Mouse (Mus musculus): ENCODE results near the gene Fbxl5. TPM values are rescaled to one million over a fixed set of nuclear protein-coding genes. Genes with fewer than 3 reads are reported as not detected.
A peak's percentile ranks its signal among the peaks of the same experiment; 100 is the strongest.

The Fbxl5 gene
- total RNA-seq, 2 experiments from 2014 or later, result 89.3 to 91.2 TPM

- no peak for DNase-seq (ENCODE audit: low spot score in 2 of 2)
Measured at GRCm38 (mm10) chr5:43786607-43787006, 34.8 kb downstream of the Fbxl5 start.

GRCm38 (mm10) chr5:43783996-43784395 is 37.4 kb downstream of the Fbxl5 start:
- DNase-seq (ENCODE audit: low spot score in 2 of 2), result no peak

- DNase-seq (ENCODE audit: low spot score in 2 of 2), result peak; percentile 65 to 83
Measured at GRCm38 (mm10) chr5:43781977-43782930, 39.2 kb downstream of the Fbxl5 start.

DNA sequence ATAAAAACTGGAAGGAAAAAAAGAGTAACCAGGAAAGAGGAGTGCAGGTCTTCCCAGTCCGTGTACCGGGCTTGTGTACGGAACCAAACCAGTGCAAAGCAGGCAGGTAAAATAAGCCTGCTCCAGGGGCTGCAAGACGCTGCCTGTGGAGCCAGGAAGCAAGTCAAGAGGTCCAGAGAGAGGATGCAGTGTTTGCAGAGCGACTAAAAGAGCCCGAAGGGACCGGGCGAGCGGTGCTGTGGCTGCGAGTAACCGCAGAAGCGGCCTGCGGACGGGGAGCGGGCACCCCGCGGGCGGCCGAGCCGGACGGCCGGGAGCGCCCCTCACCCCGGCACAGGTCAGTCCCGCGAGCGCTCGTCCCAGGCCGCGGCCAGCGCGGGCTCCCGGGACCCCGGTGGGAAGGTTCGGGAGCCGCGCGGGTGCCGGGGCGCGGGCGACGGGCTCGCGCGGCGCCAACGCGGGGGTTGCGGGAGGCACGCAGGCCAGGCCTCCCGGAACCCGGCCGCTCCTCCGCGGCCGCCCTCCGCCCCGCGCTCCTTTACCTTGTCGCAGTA is 39.9 kb downstream of the Fbxl5 start:
- DNase-seq (ENCODE audit: low spot score in 2 of 2), result peak in 1 of 2 experiments; percentile 30

GRCm38 (mm10) chr5:43778583-43778982 is 42.9 kb downstream of the Fbxl5 start:
- no peak for DNase-seq (ENCODE audit: low spot score in 2 of 2)

DNA sequence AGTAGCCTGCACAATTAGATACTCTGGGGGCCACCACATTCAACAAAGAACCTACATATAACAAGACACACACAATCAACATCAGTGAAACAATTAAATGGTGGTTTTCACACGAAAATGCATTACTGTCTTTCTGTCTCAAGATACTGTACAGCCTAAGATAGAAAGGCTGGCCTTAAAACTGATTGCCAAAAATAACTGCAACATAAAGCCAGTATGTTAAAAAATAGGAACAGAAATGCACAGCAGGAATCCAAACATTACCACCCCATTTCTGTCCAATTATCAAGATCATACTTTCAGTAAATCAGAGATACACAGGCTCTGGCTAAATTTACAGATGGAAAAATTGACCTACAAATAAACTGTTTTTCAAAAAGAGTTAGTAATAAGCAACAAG is 44.4 kb downstream of the Fbxl5 start:
- DNase-seq (ENCODE audit: low spot score in 2 of 2), result no peak

DNA sequence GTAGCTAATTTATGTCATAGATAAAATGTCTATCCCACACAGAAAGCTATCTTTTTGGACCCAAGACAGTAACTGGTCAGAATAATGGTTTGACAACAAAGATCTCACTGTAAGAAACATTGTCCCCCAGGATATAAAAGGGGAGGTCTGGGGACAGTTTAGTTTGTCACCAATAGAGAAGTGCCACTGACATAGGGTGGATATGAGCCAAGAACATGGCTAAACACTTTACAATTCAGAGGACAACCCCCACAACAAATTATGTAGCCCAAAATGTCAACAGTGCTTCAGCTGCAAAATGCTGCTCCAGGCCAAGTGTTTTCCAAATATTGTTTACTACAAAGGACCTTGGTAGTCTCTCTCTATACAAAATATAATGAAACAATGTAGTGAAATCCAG is 45.0 kb downstream of the Fbxl5 start:
- DNase-seq (ENCODE audit: low spot score in 2 of 2), result no peak

GRCm38 (mm10) chr5:43771555-43771954 is 49.9 kb downstream of the Fbxl5 start:
- DNase-seq (ENCODE audit: low spot score in 2 of 2), result no peak

- DNase-seq (ENCODE audit: low spot score in 2 of 2), result peak in 1 of 2 experiments; percentile 10
Measured at GRCm38 (mm10) chr5:43770618-43771354, 50.7 kb downstream of the Fbxl5 start.

GRCm38 (mm10) chr5:43749092-43749491 is 72.3 kb downstream of the Fbxl5 start:
- no peak for DNase-seq (ENCODE audit: low spot score in 2 of 2)

GRCm38 (mm10) chr5:43748039-43748438 is 73.4 kb downstream of the Fbxl5 start:
- peak in 1 of 2 experiments; percentile 22 for DNase-seq (ENCODE audit: low spot score in 2 of 2)

DNA sequence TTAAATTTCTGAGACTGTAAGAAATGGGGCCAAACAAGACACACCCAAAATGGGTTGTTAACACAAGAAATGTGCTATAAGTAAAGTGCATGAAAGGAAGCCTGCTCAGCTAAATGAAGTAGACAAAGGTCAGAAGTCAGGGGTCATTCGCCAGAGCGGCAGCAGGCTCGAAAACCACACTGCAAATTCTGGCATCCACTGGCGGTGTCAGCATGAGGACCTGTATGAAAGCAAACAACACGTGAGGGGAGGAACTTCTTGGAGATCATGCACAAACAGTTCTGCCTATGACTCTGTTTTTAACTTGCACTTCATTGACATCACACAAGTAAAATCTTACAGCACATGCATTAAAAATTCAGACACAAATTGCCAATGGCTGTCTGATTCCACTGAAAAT is 76.3 kb downstream of the Fbxl5 start:
- no peak for DNase-seq (ENCODE audit: low spot score in 2 of 2)

- no peak for DNase-seq (ENCODE audit: low spot score in 2 of 2)
Measured at GRCm38 (mm10) chr5:43744187-43744586, 77.3 kb downstream of the Fbxl5 start.

- peak in 1 of 2 experiments; percentile 60 for DNase-seq (ENCODE audit: low spot score in 2 of 2)
Measured at GRCm38 (mm10) chr5:43732381-43732780, 89.1 kb downstream of the Fbxl5 start.

DNA sequence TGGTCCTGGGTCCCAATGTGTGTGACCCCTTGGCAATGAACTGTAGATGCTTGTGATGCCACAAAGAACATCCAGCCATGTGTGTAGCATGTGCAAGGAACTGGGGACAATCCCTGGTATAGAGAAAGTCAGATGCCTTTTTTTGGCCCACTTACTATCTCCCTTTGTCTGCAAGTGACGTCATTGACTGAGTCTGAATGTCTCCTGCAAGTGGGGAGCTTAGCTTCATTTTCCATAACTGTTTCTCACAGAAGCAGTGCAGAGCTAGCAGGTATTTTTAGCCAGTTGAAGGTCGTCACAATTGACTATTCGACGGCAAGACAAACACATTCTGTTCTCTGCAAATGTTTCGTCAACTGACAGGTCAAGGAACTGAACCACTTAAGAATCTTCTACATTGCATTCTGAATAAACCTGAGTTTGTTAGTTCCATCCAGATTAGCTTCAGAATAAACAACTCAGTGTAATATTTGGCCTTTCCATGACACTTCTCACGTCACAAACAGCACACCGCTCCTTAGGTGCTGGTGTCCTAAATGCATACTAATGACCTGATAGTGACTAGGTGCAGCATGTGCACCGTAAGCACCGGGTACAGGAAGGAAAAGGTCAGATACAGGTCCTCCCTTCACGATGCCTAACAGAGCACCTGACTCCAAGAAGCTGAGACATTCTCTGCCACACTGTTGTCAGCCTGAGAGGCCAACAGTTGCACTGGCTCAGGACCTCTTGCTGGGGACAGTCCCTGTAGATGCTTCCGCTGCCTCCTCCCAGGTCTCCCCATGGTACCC is 92.9 kb downstream of the Fbxl5 start:
- DNase-seq (ENCODE audit: low spot score in 2 of 2), result no peak

DNA sequence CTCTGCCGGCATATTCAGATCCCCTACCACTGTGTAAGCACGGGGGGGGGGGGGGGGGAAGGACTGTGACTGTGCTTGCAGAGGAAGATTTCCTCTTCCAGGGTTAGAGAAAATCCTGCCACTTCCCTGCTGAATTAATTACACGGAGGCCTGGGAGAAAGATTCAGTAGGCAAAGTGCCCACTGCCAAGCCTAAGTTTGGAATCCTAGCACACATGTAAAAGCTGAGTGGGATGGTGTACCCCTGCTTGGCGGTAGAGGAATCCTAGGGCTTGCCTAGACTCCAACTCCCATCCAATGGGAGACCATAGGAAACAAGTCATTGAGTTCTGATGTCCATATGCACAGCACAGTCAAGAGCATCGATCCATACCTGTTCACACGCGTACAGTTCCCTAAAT is 97.6 kb downstream of the Fbxl5 start:
- no peak for DNase-seq (ENCODE audit: low spot score in 2 of 2)

- DNase-seq (ENCODE audit: low spot score in 2 of 2), result no peak
Measured at GRCm38 (mm10) chr5:43722452-43722783, 99.0 kb downstream of the Fbxl5 start.

- no peak for DNase-seq (ENCODE audit: low spot score in 2 of 2)
Measured at GRCm38 (mm10) chr5:43721538-43722451, 99.6 kb downstream of the Fbxl5 start.

GRCm38 (mm10) chr5:43699240-43699639 is 122.2 kb downstream of the Fbxl5 start:
- no peak for DNase-seq (ENCODE audit: low spot score in 2 of 2)

DNA sequence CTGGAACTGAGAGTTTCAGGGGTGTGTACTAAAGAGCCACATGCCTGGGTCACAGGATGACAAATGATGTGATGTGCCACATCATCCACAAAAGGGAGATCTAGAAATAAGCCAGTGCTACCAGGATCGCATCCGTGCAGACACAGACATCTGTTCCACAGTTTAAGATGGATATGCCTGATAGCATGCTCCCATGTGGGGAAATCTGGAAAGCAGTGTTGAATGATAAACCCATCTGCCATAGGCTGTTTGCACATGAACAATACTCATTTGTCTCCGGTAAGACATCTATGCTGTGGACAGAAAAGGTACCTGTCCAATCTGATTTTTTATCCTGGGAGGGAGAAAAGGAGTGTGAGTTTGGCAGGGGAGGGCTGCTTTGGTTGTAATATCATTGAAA is 124.3 kb downstream of the Fbxl5 start:
- DNase-seq (ENCODE audit: low spot score in 2 of 2), result peak in 1 of 2 experiments; percentile 26
